Mouse (Mus musculus): ENCODE measurements around the gene Usp37. TPM values are rescaled to one million over a fixed set of nuclear protein-coding genes. Genes with fewer than 3 reads are reported as not detected.
"Not testable (repeated sequence)": the region's sequence is repeated elsewhere in the genome, so short reads cannot be mapped to it uniquely, and the experiment has no call there.

Usp37 gene
- polyA plus RNA-seq, 1 experiment from 2014 or later, result 12.1 TPM

- ATAC-seq (ENCODE audit: low read depth); H3K27me3 ChIP-seq (ENCODE audit: control insufficient read depth, insufficient read depth, low read depth, low read length); H3K9me3 ChIP-seq (replicated peaks; ENCODE audit: control insufficient read depth, low read length): not testable (repeated sequence)
- H3K36me3 ChIP-seq (ENCODE audit: control insufficient read depth, insufficient read depth), result peaks cover 20% of the 10 kb centered on the region
- H3K9ac ChIP-seq (ENCODE audit: low read depth, low read length), result peak overlapping the region; percentile 77
- 4% methylated on average over 11 of the region's 12 CpGs for WGBS (ENCODE audit: insufficient replicate concordance)
- H3K4me2 ChIP-seq (ENCODE audit: low read depth, low read length), result peak overlapping the region; percentile 98
- peak overlapping the region; percentile 67 for H3K4me3 ChIP-seq (ENCODE audit: low read depth, low read length)
- H3K27ac ChIP-seq (ENCODE audit: low read length), result peak overlapping the region; percentile 82
- H3K4me1 ChIP-seq (ENCODE audit: control insufficient read depth, low read depth, low read length), result peaks cover 54% of the 10 kb centered on the region
Observed at GRCm38 (mm10) chr1:74396456-74397222, 147.4 kb downstream of the Usp37 start.

DNA sequence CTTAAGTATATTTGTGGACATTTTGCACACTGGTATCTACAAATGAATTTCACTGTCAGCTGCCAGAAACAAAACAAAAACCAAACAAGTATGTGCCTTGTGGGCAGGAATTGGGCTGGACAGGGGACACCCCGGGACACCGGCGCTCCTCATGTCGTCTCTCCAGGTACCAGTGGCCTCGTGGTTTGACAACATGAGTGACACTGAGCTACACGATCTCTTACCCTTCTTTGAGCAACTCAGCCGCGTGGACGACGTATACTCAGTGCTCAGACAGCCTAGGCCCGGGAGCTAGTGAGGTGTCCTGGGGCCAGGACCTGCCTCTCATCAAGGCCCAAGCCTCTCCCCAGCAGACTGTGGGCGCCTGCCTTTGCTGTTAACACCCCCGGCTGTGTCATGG, 148.8 kb downstream of the Usp37 start:
- peaks cover 49% of the 10 kb centered on the region for H3K4me1 ChIP-seq (ENCODE audit: control insufficient read depth, low read depth, low read length)
- peak overlapping the region; percentile 69 for H3K27ac ChIP-seq (ENCODE audit: low read length)
- H3K9me3 ChIP-seq (replicated peaks; ENCODE audit: control insufficient read depth, low read length), result no peaks in the 10 kb centered on the region
- no peak for ATAC-seq (ENCODE audit: low read depth)
- H3K9ac ChIP-seq (ENCODE audit: low read depth, low read length), result no peak overlapping the region
- WGBS (ENCODE audit: insufficient replicate concordance), result 87% methylated on average over 13 of the region's 13 CpGs
- peaks cover 20% of the 10 kb centered on the region for H3K36me3 ChIP-seq (ENCODE audit: control insufficient read depth, insufficient read depth)
- no peak overlapping the region for H3K4me3 ChIP-seq (ENCODE audit: low read depth, low read length)
- no peaks in the 10 kb centered on the region for H3K27me3 ChIP-seq (ENCODE audit: control insufficient read depth, insufficient read depth, low read depth, low read length)
- no peak overlapping the region for H3K4me2 ChIP-seq (ENCODE audit: low read depth, low read length)

DNA sequence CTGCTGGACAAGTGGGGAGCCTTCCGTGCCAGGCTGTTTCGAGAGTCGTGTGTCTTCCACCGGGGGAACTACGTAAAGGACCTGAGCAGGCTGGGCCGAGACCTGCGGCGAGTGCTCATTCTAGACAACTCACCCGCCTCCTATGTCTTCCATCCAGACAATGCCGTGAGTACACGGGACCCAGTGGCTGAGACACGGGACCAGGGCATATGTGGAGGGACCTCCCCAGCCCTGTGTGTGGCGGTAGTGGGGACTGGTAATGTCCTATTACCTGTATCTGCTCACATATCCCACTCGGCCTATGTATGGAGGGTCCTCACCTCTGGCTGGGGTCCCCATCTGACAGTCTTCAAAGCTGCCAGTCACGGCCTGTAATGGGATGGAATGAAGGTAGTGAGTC, 149.2 kb downstream of the Usp37 start:
- H3K4me1 ChIP-seq (ENCODE audit: control insufficient read depth, low read depth, low read length), result peaks cover 54% of the 10 kb centered on the region
- no peak overlapping the region for H3K4me2 ChIP-seq (ENCODE audit: low read depth, low read length)
- no peak for ATAC-seq (ENCODE audit: low read depth)
- H3K9ac ChIP-seq (ENCODE audit: low read depth, low read length), result no peak overlapping the region
- no peaks in the 10 kb centered on the region for H3K27me3 ChIP-seq (ENCODE audit: control insufficient read depth, insufficient read depth, low read depth, low read length)
- H3K9me3 ChIP-seq (replicated peaks; ENCODE audit: control insufficient read depth, low read length), result no peaks in the 10 kb centered on the region
- H3K27ac ChIP-seq (ENCODE audit: low read length), result peak overlapping the region; percentile 69; the same call in 1 of the 2 replicates
- WGBS (ENCODE audit: insufficient replicate concordance), result 88% methylated on average over 15 of the region's 15 CpGs
- H3K4me3 ChIP-seq (ENCODE audit: low read depth, low read length), result no peak overlapping the region
- peaks cover 20% of the 10 kb centered on the region for H3K36me3 ChIP-seq (ENCODE audit: control insufficient read depth, insufficient read depth)

GRCm38 (mm10) chr1:74394311-74394710, 149.8 kb downstream of the Usp37 start:
- no peaks in the 10 kb centered on the region for H3K27me3 ChIP-seq (ENCODE audit: control insufficient read depth, insufficient read depth, low read depth, low read length)
- peaks cover 20% of the 10 kb centered on the region for H3K36me3 ChIP-seq (ENCODE audit: control insufficient read depth, insufficient read depth)
- H3K4me3 ChIP-seq (ENCODE audit: low read depth, low read length), result no peak overlapping the region
- H3K4me2 ChIP-seq (ENCODE audit: low read depth, low read length), result no peak overlapping the region
- H3K4me1 ChIP-seq (ENCODE audit: control insufficient read depth, low read depth, low read length), result peaks cover 59% of the 10 kb centered on the region
- 80% methylated on average over 9 of the region's 9 CpGs for WGBS (ENCODE audit: insufficient replicate concordance)
- no peaks in the 10 kb centered on the region for H3K9me3 ChIP-seq (replicated peaks; ENCODE audit: control insufficient read depth, low read length)
- H3K27ac ChIP-seq (ENCODE audit: low read length), result no peak overlapping the region
- no peak for ATAC-seq (ENCODE audit: low read depth)
- H3K9ac ChIP-seq (ENCODE audit: low read depth, low read length), result no peak overlapping the region

DNA sequence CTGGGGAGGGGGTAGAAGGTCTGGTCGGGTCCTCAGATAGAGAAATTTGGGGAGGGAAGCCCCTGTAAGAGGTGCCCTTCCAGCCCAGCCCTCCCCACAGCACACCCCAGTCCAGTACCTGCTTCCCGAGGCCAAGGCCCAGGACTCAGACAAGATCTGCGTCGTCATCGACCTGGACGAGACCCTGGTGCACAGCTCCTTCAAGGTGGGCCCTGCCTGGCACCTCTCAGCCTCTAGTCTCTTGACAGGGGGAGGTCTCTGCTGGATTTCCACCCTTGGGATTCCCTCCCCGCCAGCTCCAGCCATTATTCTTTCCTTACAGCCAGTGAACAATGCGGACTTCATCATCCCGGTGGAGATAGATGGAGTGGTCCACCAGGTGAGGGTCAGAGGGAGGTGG, 150.4 kb downstream of the Usp37 start:
- H3K9ac ChIP-seq (ENCODE audit: low read depth, low read length), result peak overlapping the region; percentile 98; the same call in 1 of the 2 replicates
- 88% methylated on average over 9 of the region's 9 CpGs for WGBS (ENCODE audit: insufficient replicate concordance)
- peaks cover 20% of the 10 kb centered on the region for H3K36me3 ChIP-seq (ENCODE audit: control insufficient read depth, insufficient read depth)
- ATAC-seq (ENCODE audit: low read depth), result no peak
- H3K4me2 ChIP-seq (ENCODE audit: low read depth, low read length), result peak overlapping the region; percentile 99
- H3K9me3 ChIP-seq (replicated peaks; ENCODE audit: control insufficient read depth, low read length), result no peaks in the 10 kb centered on the region
- no peak overlapping the region for H3K27ac ChIP-seq (ENCODE audit: low read length)
- peaks cover 62% of the 10 kb centered on the region for H3K4me1 ChIP-seq (ENCODE audit: control insufficient read depth, low read depth, low read length)
- no peaks in the 10 kb centered on the region for H3K27me3 ChIP-seq (ENCODE audit: control insufficient read depth, insufficient read depth, low read depth, low read length)
- H3K4me3 ChIP-seq (ENCODE audit: low read depth, low read length), result peak overlapping the region; percentile 94

- WGBS (ENCODE audit: insufficient replicate concordance), result 54% methylated on average over 7 of the region's 7 CpGs
- peaks cover 61% of the 10 kb centered on the region for H3K4me1 ChIP-seq (ENCODE audit: control insufficient read depth, low read depth, low read length)
- ATAC-seq (ENCODE audit: low read depth), result no peak
Observed at GRCm38 (mm10) chr1:74393010-74393409, 151.1 kb downstream of the Usp37 start.

GRCm38 (mm10) chr1:74392446-74392994, 151.6 kb downstream of the Usp37 start:
- Histone ChIP-seq H3K4me2 (ENCODE audit: low read depth, low read length) (peak overlapping the region; percentile 99), H3K4me1 (ENCODE audit: control insufficient read depth, low read depth, low read length) (peaks cover 60% of the 10 kb centered on the region), H3K27me3 (ENCODE audit: control insufficient read depth, insufficient read depth, low read depth, low read length) (no peaks in the 10 kb centered on the region), H3K36me3 (ENCODE audit: control insufficient read depth, insufficient read depth) (peaks cover 20% of the 10 kb centered on the region), H3K4me3 (ENCODE audit: low read depth, low read length) (peak overlapping the region; percentile 94), H3K9ac (ENCODE audit: low read depth, low read length) (peak overlapping the region; percentile 98), H3K9me3 (replicated peaks; ENCODE audit: control insufficient read depth, low read length) (no peaks in the 10 kb centered on the region), H3K27ac (ENCODE audit: low read length) (peak overlapping the region; percentile 98)
- ATAC-seq (ENCODE audit: low read depth), result peak; percentile 10
- WGBS (ENCODE audit: insufficient replicate concordance), result 5% methylated on average over 16 of the region's 16 CpGs

More at GRCm38 (mm10) chr1:74393010-74393409, 151.1 kb downstream of the Usp37 start:
- peak overlapping the region; percentile 94 for H3K4me3 ChIP-seq (ENCODE audit: low read depth, low read length)
- no peaks in the 10 kb centered on the region for H3K27me3 ChIP-seq (ENCODE audit: control insufficient read depth, insufficient read depth, low read depth, low read length)
- H3K27ac ChIP-seq (ENCODE audit: low read length), result peak overlapping the region; percentile 98
- H3K9me3 ChIP-seq (replicated peaks; ENCODE audit: control insufficient read depth, low read length), result no peaks in the 10 kb centered on the region
- H3K36me3 ChIP-seq (ENCODE audit: control insufficient read depth, insufficient read depth), result peaks cover 20% of the 10 kb centered on the region
- peak overlapping the region; percentile 98 for H3K9ac ChIP-seq (ENCODE audit: low read depth, low read length)
- H3K4me2 ChIP-seq (ENCODE audit: low read depth, low read length), result peak overlapping the region; percentile 99

DNA sequence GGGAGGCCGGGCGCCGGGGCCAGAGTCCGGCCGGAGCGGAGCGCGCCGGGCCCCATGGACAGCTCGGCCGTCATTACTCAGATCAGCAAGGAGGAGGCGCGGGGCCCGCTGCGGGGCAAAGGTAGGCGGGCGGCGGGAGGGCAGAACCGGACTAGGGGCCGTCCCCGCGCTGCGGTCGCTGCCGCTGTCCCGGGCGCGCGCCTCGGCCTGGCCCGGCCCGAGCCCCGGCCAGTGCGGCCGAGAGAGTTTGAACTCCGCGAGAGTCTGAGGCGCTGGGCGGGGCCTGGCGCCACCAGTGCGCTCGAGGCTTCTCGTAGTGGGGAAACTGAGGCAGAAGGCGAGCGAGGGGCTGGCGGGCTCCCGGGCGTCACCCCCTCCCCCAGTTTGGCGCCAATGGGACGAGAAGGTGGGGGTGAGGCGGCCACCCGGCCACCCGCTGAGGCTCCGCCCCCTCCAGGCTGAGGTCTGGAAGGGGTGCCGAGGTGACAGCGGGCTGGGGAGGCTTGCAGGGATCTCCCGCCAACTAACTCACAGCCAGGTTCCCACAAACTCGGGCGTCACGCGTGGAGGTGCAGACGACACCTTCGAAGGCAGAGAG, 152.1 kb downstream of the Usp37 start:
- Histone ChIP-seq H3K9me3 (replicated peaks; ENCODE audit: control insufficient read depth, low read length) (no peaks in the 10 kb centered on the region), H3K4me1 (ENCODE audit: control insufficient read depth, low read depth, low read length) (peaks cover 65% of the 10 kb centered on the region), H3K4me3 (ENCODE audit: low read depth, low read length) (peak overlapping the region; percentile 94), H3K27me3 (ENCODE audit: control insufficient read depth, insufficient read depth, low read depth, low read length) (no peaks in the 10 kb centered on the region), H3K27ac (ENCODE audit: low read length) (peak overlapping the region; percentile 98), H3K4me2 (ENCODE audit: low read depth, low read length) (peak overlapping the region; percentile 99), H3K9ac (ENCODE audit: low read depth, low read length) (peak overlapping the region; percentile 98), H3K36me3 (ENCODE audit: control insufficient read depth, insufficient read depth) (peaks cover 20% of the 10 kb centered on the region)
- peak; percentile 45 for ATAC-seq (ENCODE audit: low read depth)
- 0% methylated on average over 53 of the region's 63 CpGs for WGBS (ENCODE audit: insufficient replicate concordance)
